Mouse (Mus musculus) granulocyte monocyte progenitor cell, adult 5-6 weeks (primary cell): ENCODE measurements around the gene Crebl2. TPM values are rescaled to one million over a fixed set of nuclear protein-coding genes. Genes with fewer than 3 reads are reported as not detected.

ENCODE experiments used
- ATAC-seq: replicated peaks from 2 replicates; pipeline ENCODE4 v1.8.0; 2016; ENCODE audit warnings: mild to moderate bottlenecking, moderate TSS enrichment, inconsistent platforms; ENCODE audit not compliant: poor library complexity, severe bottlenecking
- total RNA-seq, 2 experiments: library from RNA; stranded (forward) in 1 of 2; stranded (reverse) in 1 of 2; fragments of 200-712, 200-1000 nt in 1 of 2; fragments of >200 nt in 1 of 2; fragmentation: Nextera tagmentation in 1 of 2; gene quantifications; 2 replicates each; pipeline ENCODE4 v1.2.3; 2014 to 2017

Gene Crebl2
- total RNA-seq, 2 experiments from 2014 or later: 5.6 to 5.7 TPM

DNA sequence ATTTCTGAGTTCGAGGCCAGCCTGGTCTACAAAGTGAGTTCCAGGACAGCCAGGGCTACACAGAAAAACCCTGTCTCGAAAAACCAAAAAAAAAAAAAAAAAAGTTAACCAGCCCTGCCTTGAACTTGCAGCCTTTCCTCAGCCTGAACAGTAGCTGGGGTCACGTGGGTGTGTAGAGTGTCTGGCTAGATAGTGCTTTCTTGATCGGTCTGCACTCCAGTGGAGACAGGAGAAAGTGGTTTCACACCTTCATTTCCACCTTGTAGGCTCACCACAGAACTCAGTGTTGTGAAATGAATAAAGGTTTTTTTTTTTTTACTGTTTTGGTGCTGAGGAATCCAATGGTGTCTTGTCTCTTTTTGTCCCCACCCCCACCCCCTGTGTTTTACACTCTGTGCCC lies 73.4 kb downstream of the Crebl2 start:
- no peak for ATAC-seq

DNA sequence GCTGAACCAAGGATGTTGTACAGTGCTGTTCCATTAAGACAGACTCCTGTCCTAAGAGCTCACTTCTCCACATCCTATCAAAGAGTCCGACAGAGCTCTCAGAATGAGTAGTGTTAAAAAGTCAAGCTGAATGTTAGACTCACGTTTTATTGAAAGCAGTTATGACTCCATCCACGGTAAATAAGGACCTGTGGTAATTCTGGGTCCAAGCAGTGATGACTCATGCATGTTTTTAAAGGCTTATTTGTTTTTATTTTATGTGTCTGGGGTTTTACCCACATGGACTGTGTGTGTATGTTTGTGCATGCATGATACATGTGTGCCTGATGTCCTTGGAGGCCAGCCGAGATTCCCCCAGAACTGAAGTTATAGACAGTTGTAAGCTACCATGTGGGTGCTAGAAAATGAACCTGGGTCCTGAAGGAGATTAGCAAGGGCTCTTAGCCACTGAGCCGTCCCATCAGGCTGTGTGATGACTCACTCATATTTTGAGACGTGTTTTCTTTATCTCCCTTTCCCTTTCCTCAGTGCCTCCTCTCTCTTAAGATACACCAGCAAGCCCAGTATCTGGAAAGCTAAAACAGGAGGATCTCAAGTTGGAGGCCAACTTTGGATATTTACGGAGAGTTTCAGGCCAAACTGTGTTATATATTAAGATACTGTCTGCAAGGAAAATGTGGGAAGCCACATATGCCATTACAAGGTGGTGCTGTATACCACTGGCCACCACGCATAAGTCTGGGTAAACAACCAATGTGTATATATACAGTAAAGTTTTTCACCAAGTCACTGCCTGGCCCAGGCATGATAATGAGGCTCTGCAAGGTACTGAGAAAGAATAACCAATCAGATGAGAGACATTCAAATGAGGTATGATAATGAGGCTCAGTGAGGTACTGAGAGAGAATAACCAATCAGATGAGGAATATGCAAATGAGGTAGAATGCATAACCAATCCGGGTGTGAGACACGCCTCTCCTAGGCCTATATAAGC lies 74.2 kb downstream of the Crebl2 start:
- no peak for ATAC-seq

DNA sequence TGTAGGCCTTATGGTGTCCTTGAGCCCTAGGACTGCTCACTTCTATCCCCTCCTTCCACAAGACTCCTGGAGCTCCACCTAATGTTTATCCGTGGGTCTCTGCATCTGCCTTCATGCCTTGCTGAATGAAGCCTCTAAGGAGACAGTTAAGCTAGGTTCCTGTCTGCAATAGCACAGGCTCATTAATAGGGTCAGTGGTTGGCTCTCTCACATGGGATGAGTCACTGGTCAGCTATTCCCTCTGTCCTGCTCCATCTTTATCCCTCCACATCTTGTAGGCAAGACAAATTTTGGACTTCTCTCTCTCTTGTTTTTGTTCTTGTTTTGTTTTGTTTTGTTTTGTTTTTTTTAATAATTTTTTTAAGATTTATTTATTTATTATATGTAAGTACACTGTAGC lies 75.9 kb downstream of the Crebl2 start:
- no peak for ATAC-seq

Other genes starting within 250 kb of the Crebl2 start
- 5.3 and 6.3 TPM in 2 replicates for gene Mansc1, start 197.7 kb upstream of the Crebl2 start, total RNA-seq (2014; fragmentation: Nextera tagmentation)
- gene Mansc1, start 197.7 kb upstream of the Crebl2 start, total RNA-seq (2017): 3.5 and 5.0 TPM in 2 replicates
- gene Borcs5, start 190.6 kb upstream of the Crebl2 start, total RNA-seq (2014; fragmentation: Nextera tagmentation): 13.5 and 19.0 TPM in 2 replicates
- gene Borcs5, start 190.6 kb upstream of the Crebl2 start, total RNA-seq (2017): 5.8 and 6.4 TPM in 2 replicates
- gene Dusp16, start 37.5 kb upstream of the Crebl2 start, total RNA-seq (2014; fragmentation: Nextera tagmentation): 2.3 and 3.5 TPM in 2 replicates
- gene Dusp16, start 37.5 kb upstream of the Crebl2 start, total RNA-seq (2017): 0.21 and 5.8 TPM in 2 replicates
- 14.1 and 16.7 TPM in 2 replicates for gene Gpr19, start 68.4 kb downstream of the Crebl2 start, total RNA-seq (2014; fragmentation: Nextera tagmentation)
- gene Gpr19, start 68.4 kb downstream of the Crebl2 start, total RNA-seq (2017): 6.6 TPM in 2 replicates
- 16.9 and 18.1 TPM in 2 replicates for gene Cdkn1b, start 90.2 kb downstream of the Crebl2 start, total RNA-seq (2014; fragmentation: Nextera tagmentation)
- 38.5 and 38.7 TPM in 2 replicates for gene Cdkn1b, start 90.2 kb downstream of the Crebl2 start, total RNA-seq (2017)
- not detected in 2 replicates for gene Apold1, start 151.6 kb downstream of the Crebl2 start, total RNA-seq (2014; fragmentation: Nextera tagmentation)
- gene Apold1, start 151.6 kb downstream of the Crebl2 start, total RNA-seq (2017): not detected in 2 replicates
- 60.2 and 87.6 TPM in 2 replicates for gene Ddx47, start 181.5 kb downstream of the Crebl2 start, total RNA-seq (2014; fragmentation: Nextera tagmentation)
- 72.0 and 96.9 TPM in 2 replicates for gene Ddx47, start 181.5 kb downstream of the Crebl2 start, total RNA-seq (2017)
- not detected in 2 replicates for gene Gprc5a, start 235.5 kb downstream of the Crebl2 start, total RNA-seq (2014; fragmentation: Nextera tagmentation)
- not detected in 2 replicates for gene Gprc5a, start 235.5 kb downstream of the Crebl2 start, total RNA-seq (2017)